Mouse (Mus musculus) G1E-ER4 (cell line): ENCODE data around the gene Bcap29. TPM values are rescaled to one million over a fixed set of nuclear protein-coding genes. Genes with fewer than 3 reads are reported as not detected.

Experiments
- GATA1 ChIP-seq: IDR thresholded peaks from one replicate; pipeline ENCODE4 v1.8.0; 2012; ENCODE audit warnings: low read length, inconsistent platforms
- polyA plus RNA-seq: library from polyadenylated mRNA; stranded (reverse); fragments of >175 nt; gene quantifications from 2 replicates; pipeline ENCODE4 v1.2.3, GENCODE M21; 2012

The Bcap29 gene
- polyA plus RNA-seq: 60.2 and 103 TPM in 2 replicates

DNA sequence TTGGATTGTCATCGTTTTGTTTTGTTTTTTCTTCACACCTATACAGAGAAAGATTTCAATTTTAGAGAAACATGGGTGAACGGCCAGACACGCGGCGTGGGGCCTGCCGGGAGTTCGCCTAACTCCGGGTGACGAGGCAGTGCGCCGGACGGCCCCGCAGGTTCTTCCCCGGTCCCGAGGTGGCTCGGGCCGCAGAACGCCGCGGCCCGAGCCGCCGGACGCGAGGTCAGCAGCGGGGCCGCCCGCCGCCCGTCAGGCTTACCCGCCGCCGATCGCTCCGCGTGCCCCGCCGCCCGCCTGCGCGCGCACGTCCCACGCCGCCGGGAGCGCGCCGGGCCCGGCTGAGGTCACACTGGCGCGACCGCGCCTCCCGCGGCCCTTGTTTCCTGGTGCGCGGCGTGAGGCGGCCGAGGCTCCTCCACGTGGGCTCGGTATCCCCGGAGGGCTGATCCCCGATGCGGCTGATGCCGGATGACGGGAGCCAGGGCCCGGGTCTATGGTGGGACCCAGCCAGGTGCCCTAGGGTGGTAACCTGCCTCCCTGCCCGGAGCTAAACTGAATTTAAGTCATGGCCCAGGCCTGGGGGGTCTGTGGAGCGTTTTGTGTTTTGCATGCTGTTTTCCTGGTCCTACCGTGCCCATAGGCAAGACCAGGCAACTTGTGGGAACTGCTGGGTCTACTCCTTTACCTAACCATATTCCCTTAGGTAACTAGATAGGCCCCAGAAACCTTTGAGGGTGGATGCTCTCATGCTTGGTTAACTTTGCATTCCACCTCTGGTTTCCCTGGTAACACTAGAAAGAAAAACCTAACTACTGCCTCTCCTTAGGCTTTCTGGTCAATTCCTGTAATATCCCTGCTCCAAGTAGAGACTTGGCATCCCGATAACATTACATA, at the start of gene Bcap29:
Bcap29 (minus strand) TSS at position 316 of the 897 bp plus-strand sequence.
- no peak for TF ChIP-seq GATA1

- no peak for TF ChIP-seq GATA1
These were observed 32.7 kb upstream of the Bcap29 start for GRCm38 (mm10) chr12:31667187-31667586.

GRCm38 (mm10) chr12:31665999-31666398, 31.5 kb upstream of the Bcap29 start:
- no peak for TF ChIP-seq GATA1

- no peak for TF ChIP-seq GATA1
These were observed 22.4 kb upstream of the Bcap29 start for GRCm38 (mm10) chr12:31656841-31657240.

DNA sequence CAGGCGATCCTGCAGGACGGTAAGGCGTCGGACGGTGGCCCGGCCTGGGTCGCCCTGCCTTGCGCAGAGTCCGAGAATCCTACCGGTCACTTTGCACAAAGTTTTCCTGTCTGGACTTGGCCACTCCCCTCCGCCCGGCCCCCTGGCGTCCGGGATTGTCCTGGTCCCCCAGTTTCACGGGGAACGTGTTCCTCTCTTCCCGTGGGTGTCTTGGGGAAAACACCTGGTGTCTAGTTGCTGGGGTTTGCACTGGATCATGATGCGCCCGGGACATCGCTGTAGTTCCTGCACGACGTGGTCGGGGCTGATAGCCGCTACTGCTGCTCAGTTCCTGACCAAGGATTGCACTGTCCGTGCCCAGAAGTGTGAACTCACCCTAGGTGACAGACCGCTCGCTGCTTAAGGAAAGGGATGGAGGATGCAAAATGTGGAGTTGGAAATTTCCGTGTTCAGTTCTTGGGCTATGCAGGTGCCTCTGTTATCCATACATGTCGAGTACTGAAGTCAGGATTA, 20.6 kb upstream of the Bcap29 start:
- no peak for TF ChIP-seq GATA1

DNA sequence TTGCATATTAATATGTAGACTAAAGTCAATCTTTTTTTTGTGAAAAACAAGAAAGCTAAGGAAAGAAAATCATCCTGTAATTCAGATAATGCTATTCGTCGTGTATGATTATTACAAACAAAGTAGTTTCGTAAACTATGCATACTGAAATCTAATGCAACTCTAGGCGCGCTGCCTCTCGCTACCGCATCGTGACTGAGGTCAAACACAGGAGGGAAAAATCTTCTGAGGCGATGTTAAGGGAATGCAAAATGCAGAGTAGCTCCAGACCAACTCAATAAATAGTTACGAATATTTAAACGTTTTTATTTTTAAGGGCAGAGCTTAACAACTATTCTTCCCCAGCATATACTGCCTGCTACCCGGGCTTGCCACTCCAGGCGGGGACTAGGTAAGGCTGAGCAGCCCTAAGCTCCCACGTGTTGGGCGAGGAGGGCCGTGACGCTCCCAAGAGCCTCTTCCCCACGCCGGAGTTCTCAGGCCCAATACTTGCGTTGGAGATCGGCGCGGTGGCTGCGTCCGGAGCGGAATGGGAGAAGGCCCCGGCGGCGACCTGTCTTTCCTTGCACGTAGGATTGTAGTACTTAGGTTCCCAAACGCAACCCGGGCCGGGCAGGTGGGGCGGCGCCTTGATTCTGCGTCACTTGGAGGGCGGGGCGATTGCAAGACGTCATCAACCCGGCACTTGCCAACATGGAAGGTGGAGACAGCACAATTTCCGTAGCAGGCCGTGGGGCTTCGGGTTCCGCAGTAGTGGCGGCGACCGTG, 19.9 kb upstream of the Bcap29 start, which contains the start of the genes Dus4l and Cog5:
Dus4l (minus strand) TSS at position 630 of the 768 bp plus-strand sequence.
Cog5 (plus strand) TSS at position 673 of the 768 bp plus-strand sequence.
- TF ChIP-seq GATA1: no peak

GRCm38 (mm10) chr12:31653611-31654010, 19.2 kb upstream of the Bcap29 start:
- no peak for TF ChIP-seq GATA1

- no peak for TF ChIP-seq GATA1
These were observed 766 bp upstream of the Bcap29 start for GRCm38 (mm10) chr12:31635240-31635607.

DNA sequence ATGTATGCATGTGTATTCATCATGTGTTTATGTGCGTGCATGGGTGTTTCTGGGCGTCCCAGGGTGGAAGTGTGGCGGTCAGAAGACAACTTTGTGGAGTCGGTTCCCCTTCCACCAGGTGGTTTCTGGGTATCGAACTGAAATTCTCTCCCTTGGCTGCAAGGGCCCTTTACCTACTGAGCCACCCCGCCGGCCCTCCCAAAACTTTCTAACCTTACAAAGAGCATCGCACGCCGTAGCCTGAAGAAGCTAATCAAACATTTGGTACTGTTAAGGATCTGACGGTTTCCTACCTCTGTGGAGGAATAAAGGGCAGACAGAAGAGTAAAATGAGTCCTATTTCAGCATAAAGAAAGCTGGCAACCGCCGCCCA, 502 bp downstream of the Bcap29 start:
- no peak for TF ChIP-seq GATA1

GRCm38 (mm10) chr12:31625016-31625415, 9.4 kb downstream of the Bcap29 start:
- no peak for TF ChIP-seq GATA1

DNA sequence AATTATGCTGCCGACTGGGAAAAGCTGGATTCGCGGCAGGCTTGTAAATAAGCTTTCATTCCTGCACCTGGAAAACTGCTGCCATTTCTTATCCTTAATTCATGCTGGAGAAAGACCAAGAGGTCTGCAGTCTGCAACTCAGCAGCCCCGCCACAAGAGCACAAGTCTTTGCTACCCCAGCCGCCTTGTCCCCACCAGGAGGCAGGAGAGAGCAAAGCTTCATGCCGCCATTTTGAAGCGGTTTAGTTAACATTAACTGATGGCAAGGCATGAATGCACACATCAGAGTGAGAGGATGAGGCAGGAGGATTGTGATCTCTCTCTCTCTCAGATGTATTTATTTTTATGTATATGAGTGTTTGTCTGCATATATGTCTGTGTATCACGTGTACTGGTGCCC, 14.4 kb downstream of the Bcap29 start:
- no peak for TF ChIP-seq GATA1

GRCm38 (mm10) chr12:31613353-31613752, 21.1 kb downstream of the Bcap29 start:
- no peak for TF ChIP-seq GATA1

DNA sequence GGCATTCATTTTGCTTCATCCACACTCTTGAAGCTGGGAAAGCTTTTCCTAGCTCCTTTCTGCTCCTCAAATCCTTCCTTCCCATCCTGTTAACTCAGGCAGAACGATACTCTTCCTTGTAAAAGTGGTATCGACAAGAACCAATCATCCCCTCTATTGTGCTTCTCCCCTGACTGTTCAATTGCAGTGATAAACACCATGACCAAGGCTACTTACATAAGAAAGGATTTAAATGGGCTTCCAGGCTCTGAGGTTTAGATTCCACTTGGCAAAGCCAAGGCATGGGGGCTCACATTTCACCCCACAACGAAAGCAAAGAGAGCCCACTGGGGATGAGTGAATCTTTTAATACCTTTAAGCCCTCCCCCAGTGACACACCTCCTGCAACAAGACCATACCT, 26.3 kb downstream of the Bcap29 start:
- TF ChIP-seq GATA1: no peak

GRCm38 (mm10) chr12:31604894-31605293, 29.6 kb downstream of the Bcap29 start:
- no peak for TF ChIP-seq GATA1

GRCm38 (mm10) chr12:31603586-31603985, 30.9 kb downstream of the Bcap29 start:
- TF ChIP-seq GATA1: no peak

DNA sequence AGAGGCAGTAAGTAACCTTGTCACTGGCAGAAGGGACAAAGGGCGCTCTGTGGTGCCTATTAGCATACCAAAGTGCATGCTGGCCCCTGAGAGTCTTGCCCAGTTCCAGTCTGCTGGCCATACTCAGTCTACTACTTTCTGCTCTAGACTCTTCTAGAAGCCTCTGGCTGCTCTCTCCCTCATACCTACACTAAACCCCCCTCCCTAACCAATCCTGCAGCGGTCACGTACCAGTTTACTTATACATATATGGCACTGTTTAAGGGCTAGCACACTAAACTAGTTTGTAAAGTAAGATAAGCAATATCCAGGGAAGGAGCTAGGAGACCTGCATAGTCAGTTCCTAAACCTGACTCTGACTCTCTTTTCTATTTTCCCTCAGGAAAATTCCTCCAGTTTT, 40.2 kb downstream of the Bcap29 start:
- TF ChIP-seq GATA1: no peak

DNA sequence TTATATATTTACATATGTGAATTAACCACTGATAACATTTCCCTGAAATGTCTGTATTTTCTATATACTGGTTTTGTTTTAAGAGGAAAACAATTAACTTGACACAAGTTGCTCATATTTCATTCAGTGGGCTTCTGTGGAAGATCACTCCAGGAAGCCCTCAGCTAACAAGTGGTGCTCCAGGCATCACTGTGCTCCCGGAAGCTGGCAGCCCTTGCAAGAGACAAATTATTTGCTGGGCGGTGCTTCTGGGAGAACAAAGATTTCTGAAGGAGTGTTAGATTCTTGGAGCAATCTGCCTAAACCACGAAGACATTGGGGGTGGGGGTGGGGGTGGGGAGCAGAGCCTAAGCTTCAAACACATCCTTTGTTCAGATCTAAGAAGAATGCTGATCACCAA, 42.4 kb downstream of the Bcap29 start:
- TF ChIP-seq GATA1: no peak
